Mouse (Mus musculus) yolk sac, embryonic 10.5 days (tissue): Measurements from ENCODE around the gene Kif14.

Source experiments
- DNase-seq: peaks from one replicate; pipeline ENCODE4 v3.0.0-alpha.2; 2017; ENCODE audit warnings: low spot score

Kif14 gene

DNA sequence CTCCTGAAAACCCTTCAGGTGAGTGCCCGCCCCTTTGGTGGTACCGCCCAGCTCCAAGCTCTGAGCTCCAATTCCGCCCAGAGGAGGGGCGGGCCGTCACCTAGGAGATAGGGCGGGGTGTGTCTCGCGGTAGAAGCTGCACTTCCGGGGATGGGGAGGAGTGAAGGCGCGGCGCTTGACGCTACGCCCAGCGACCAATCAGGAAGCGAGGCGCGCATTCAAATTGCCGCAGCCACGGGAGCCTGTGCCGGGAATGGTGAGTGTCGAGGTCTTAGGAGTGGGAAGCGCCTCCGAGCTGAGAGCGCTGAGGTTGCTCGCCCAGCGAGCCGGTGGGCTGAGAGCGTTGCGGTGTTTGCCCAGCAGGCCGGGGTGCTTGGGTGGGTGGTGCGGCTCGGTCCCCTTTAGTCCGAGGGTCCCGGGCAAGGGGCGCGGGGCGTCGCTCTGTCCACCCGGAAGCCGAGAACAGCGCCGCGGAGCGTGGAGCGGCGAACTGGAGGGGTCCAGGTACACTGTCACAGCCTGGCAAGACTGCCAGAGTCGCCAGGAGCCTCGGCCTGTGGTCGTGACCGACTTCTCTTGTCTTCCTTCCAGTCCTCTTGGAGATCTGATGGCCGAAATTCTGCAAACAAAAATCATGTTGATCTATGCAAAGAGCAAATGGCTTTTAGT lies at the start of gene Kif14:
Kif14 (plus strand) TSS at position 201 of the 669 bp plus-strand sequence.
- peak; percentile 97 for DNase-seq

DNA sequence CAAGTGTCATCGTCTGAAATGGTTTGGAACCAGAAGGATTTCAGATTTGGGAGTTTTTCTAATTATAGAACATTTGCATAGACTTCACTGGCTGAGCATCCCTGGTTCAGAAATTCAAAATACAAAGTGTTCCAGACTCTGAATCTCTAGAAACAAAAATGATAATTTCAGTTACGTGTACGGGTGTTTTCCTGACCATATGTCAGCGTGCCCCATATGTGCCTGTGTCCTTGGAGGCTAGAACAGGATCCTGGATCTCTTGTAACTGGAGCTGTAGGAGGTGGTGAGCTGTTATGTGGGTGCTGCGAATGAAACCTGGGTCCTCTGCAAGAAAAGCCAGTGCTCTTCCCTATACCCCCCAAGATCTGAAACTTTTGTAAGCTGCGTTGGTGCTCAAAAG lies 47.8 kb upstream of the Kif14 start:
- DNase-seq: no peak

DNA sequence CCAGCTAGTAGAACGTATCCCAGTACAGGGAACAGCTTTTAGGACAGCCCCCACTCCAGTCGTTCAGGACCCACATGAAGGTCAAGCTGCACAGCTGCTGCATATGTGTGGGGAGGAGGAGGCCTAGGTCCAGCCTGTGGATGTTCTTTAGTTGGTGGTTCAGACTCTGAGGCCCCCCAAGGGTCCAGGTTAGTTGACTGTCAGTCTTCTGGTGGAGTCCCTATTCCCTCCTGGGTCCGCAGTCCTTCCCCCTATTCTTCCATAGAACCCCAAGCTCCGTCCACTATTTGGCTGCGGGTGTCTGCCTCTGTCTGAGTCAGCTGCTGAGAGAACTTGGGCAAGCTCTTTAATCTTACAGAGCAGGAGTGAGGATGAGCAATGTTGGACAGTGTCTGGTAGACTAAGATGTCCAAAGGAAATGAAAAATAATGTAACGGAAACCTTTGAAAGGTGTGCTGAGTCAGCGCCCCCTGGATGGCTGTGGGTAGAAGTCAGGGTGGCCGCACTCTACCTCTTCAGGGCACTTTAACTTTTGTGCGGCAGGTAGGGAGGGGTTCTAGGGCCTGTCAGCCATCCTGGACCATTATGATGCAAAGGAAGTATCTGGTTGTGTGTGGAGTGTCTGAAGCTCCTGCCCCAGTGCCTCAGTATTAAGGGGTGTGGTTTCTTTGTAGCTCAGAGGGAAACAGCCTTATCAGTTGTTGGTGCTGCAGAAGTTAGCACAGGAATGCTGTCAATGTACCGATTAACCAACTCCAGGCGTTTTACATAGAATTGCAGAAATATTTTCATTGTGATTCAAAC lies 38.8 kb upstream of the Kif14 start:
- DNase-seq: no peak

DNA sequence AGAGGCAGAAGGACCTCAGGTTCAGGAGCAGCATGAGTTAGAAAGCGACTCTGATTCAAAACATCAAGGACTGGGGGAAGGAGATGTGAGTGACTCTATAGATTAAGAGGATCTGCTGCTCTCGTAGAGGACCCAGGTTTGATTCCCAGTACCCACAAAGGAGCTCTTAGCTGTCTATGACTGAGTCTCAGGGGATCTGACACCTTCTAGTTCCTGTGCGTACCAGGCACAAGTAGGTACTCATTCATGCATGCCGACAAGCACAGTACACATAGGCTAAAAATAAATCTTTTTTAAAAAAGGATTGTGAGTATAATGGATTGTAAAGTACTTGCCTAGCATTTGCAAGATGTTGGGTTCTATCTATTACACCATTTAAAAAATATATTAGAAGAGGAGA lies 37.2 kb upstream of the Kif14 start:
- no peak for DNase-seq

DNA sequence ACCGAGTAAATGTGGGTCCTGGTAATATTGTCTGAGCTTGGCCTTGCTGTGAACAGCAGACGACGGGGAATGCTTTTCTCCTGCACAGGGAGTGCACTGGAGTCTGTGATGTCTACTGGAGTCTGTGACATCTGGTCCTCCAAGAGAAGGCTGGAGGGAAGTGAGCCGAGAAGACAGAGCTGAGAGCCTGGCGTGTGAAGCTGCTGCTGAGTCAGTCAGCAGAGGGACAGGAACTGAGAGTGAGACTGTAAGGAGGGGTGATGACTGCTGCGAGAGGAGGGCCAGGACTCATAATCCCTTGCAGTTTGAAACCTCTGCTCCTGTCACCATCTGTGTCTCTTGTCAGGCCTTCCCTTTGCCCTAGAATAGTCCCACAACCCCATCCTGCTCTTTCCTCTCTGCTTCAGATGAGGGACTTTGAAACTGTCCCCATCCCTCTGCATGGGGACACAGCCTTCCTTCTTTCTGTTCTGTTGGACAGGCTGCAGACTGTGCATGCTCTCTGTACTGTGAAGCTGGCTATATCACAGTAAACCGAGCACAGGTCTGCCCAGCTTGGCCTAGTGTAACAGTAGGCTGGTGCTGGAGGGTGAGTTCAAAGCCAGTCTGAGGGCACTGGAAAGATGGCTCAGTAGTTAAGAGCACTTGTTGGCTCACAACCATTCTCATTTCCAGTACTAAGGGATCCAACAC lies 35.9 kb upstream of the Kif14 start:
- no peak for DNase-seq

DNA sequence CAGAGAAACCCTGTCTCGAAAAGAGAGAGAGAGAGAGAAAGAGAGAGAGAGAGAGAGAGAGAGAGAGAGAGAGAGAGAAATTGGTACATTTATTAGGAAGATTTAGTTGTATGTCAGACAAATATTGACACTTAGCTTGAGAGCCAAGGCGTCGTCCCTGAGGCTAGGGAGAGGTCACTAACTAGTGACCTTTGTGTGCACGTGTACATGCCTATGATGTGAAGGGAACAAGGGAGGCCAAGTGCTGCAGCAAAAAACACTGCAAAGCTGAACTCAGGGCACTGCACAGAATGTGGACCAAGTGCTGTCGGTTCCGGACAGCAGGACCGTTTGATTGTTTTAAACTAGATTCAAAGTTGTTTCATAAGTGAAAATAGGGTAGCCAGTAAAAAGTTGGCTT lies 25.4 kb upstream of the Kif14 start:
- DNase-seq: no peak

DNA sequence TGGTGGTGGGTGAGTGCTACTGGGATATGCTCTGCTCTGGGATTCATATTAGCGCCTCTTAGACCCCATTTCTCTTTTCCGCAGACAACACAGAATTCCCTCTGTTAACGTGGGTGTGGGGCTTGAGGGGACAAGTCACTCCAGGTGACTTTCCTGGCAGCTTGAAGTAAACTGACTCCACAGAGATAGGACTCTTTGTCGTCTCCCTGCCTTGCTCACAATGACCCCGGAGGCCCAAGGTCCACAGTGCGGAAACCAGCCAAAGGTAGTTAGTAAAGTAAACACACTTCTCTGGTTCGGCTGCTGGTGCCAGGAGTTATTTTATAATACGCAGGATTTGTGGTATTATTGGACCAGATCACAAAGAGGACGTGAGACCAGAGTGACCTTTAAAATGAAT lies 23.3 kb upstream of the Kif14 start:
- DNase-seq: peak; percentile 50

DNA sequence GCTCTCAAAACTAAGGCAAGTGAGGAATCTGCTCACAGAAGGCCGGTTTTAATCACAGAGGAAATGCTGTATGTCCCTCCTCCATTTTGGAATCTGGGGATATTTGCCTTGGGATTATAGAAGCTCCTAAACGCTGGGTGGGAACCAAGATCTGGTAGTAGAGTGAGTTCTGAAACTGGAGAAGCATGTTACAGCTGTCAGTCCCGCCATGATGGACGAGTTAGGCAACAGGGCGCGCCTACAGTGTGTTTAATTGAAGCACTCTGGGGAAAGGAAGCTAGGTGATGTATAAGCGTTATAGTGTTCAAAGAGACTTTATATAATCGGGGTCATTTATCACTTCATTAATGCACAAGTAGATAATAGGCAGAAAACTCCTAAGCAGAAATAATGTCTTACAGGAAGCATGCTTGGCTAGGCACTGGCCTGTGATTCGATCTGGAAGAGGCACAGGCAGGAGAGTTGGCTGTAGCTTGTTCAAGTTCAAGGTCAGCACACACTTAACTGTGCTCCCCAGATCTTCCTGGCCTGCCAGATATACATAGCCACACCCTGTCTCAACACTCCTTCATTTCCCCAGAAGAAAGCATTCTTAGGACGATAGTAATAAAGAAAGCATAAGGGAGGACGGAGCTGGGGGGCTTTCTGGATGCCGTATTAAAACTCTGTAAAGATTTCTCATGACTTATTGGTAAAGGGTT lies 21.4 kb upstream of the Kif14 start:
- DNase-seq: no peak

DNA sequence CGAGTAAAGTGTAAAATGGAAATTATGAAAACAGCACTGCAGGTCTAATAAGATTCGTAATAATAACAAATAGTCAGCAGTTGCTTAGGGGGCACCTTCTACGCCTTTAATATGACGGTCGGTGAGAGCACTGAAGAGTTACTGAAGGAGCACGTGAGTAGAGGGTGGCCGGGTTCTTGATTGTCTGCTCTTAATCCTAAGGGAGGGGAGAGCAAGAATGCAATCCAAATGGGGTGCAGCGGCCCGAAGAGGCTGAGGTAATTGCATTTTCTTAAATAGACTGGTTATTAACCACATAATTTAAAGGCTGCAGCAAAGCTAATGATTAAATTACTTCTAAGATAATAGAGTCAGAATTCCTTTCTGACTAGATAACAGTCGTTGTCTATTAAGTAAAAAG lies 19.2 kb upstream of the Kif14 start:
- DNase-seq: no peak

DNA sequence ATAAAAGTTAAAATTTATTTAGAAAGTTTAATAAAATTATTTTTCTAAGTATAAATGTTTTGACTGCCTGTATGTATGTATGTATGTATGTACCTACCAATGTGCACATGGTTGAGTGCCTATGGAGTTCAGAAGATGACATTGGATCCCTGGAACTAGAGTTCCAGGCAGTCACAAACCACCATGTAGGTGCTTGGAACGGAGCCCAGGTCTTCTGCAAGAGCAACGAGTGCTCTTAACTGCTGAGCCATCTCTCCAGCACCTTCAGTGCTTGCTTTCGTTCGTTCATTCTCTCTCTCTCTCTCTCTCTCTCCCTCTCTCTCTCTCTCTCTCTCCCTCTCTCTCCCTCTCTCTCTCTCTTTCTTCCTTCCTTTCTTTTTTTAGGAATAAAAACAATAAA lies 18.8 kb upstream of the Kif14 start:
- no peak for DNase-seq

DNA sequence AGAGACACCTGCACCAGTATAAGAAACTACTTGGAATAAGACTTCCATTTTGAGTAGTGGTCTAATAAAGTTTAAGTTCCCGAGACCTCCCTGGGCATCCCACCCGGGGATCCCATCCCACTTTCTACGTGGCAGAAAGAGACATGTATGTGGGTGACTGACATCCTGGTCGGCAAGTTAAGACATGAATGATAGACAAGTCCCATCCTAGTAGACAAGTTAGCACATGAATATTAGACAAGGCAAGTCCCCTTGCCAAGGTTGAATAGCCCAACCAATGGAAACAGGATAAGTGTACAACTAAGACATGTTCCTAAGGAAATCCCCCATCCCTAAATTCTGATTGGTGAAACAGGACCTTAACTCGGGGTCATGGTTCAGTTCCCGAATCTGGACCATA lies 16.6 kb upstream of the Kif14 start:
- no peak for DNase-seq

DNA sequence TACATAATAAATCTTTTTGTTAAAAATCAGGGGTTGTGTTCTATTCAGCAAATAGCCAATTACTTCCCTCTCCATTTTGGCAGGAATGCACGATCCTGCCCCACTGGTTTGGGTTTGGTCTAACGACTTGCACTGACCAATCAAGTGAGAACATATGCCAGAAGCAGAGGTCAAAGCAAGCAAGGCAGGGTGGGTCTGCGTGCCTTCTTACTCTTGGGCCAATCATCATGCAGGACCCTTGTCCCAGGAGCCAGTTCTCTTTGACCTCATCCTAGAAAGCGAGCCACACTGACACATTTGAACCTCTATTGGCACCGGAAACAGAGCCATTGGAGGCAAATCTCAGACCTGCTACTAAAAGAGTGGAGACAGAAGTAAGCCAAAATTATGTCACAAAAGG lies 15.9 kb upstream of the Kif14 start:
- DNase-seq: no peak

DNA sequence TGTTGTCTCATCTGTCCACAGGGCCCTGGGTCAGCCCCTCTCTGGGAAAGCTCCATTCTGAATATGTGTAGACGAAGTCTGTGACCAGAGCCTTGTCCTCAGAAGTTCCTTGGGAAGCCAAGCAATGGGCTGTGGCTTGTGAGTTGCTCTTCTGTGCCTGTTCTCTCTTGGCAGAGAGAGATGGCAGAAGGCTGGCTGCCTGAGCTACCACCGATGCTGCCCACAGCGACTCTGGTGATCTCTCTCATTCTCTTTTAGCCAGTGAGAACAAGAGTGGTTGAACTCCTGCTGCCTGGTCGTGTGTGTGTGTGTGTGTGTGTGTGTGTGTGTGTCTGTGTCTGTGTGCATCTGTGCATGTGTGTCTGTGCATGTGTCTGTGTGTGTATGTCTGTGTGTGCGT lies 13.7 kb upstream of the Kif14 start:
- DNase-seq: no peak

DNA sequence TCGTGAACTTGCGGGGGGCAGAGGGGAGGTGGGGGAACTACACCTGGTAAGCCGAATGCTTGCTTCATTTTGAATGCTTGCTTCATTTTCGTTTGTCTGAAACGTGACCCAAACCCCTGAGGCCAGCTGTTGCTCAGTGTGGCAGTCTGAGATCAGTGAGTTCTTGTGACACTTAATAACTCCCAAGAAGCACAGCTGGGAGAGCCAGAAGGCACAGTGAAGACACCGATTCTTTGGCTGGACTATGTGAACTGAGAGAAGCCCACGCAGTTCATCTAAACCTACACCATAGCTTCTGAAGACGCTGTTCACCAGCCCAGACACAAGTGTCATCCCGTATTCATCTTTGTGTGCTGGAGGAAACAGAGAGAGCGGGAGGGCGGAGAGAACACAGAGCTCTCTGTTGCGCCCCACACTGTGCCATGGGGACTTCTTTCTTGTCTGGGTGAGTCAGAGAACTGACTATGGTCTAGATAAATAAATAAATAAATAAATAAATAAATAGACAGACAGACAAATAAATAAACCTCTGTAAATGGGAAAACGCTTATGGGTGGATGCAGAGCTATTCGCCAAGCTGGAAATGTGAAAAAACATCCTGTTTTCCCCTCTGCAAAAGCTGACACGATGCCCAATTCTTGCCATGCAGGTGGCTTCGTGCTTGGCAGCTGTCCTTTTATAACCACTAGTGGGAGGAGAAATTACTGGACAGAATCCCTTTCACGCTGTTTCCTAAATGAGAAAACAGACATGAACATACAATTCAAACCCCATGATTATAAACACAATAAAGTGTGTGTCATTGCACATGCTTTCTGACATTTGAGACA lies 10.2 kb upstream of the Kif14 start:
- DNase-seq: no peak

DNA sequence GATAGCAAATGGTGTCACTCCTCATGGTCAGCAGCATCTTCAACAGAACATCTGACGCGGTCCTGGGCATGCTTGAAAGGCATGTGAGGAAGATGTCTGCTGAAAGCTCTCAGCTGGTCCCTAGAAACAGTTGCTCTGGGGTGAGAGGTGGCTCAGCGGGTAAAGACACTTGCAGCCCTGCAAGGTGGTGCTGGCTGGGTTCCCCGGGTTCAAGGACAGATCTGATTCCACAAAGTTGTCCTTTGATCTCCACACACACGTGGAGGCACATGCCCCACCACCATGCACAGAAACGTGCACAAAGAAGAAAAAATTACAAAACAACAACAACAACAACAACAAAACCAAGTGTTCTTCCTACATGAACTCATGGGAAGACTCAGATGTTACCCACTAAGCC lies 9.4 kb upstream of the Kif14 start:
- no peak for DNase-seq

DNA sequence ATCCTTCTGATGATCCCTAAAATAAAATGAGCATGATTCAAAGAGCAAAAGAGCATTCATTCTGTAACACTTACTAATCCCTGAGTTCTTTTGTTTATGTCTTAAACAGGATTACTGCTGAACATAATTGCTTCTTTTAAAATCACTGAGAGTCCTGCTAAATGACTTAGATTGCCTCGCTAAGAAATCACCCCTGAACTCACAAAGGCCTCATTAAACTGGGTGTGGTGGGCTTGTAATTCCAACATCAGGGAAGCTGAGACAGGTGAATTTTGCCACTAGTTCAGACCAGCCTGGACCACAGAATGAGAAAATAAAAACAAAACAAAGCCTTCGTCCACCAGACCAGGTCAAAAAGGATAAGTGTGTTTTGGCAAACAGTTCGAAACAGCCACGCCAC lies 8.7 kb upstream of the Kif14 start:
- DNase-seq: no peak

DNA sequence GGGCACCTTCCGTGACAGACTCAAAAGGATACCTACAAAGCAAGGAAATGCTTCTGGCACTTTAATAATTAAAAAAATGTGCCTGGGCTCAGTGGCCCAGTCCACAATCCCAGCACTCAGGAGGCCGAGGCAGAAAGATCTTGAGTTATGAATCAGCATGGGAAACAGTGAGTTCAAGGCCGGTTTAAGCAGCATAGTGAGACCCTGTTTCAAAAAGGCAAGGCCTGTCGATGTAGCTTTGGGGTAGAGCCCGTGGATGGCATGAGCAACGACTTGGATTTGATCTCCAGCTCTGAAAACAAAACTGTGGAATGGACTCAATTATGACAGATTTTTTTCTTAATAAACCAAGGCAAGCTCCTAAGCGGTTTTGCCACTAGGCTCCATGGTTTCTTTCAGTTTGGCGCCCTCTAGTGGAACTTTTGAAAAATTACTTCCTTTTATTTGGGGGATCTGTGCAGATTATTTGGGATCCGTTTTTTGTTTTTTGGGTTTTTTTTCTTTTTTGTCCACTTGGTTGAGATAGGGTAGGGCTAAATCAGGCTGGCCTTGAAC lies 7.4 kb upstream of the Kif14 start:
- no peak for DNase-seq

DNA sequence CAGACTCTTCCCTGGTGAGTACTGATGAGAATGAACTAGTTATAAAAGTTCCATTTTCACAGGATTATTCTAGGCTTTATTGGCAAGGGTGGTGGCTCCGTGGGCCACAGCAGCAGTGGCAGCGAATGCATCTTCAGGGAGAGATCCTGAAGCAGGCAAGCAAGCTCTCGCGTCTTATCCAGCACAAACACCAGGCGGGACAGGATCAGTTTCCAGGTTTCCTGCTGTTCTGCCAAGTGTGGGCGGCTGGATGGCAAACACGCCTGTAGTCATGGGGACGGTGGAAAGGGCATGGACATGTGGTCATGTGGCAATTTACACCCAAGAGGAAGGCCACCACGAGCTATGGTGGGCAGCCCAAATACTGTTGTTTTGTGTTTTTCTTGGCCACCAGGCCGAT lies 3.7 kb upstream of the Kif14 start:
- no peak for DNase-seq

DNA sequence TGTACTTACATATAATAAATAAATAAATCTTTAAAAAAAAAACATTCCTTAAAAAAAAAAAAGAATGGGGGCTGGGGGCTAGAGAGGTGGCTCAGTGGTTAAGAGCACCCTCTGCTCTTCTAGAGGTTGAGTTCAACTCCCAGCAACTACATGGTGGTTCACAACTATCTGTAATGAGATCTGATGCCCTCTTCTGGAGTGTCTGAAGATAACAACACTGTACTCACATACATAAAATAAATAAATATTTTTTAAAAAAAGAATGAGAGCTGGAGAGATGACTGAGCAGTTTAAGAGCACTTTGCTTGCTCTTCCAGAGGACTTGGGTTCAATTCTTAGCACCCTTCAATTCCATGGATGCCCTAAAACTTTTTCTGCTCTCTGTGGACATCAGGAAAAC lies 975 bp upstream of the Kif14 start:
- DNase-seq: no peak

DNA sequence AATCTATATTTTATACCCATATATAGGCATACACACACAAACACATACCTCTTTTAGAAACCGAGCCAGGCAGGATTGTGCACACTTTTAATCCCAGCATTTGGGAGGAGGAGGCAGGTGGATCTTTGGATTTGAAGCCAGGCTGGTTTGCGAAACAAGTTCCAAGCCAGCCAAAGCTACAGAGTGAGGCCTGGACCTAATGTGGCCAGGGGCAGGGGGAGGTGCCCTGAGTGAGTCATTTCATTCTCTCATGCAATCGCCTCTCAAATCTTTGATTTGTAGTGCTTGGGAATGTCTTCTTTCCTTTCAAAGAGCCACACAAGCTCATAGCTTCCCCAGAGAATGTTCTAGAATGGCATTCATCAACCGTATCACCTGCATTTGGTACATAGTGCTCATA lies 3.3 kb downstream of the Kif14 start:
- no peak for DNase-seq

DNA sequence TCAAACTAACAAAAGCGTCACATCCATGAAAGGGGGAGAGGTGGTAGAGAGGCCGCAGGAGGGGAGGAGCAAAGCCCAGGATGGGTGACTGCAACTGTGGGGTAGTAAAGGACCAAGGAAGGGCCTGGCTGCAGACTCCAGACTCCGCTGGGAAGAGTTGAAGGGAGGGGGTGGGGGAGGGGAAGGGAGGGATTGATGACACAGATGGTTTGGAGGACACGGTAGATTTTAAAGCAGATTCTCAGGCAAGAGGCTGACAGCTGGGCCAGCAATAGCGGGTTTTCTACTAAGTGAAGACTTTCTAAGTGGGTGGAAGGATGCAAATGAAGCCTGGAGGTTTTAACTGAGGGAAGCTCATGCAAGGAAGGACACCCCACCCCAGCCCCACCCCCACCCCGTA lies 4.3 kb downstream of the Kif14 start:
- peak; percentile 38 for DNase-seq
